Mouse (Mus musculus) gastrocnemius, adult 8-10 months (tissue): ENCODE data around the gene Mef2d. TPM values are rescaled to one million over a fixed set of nuclear protein-coding genes. Genes with fewer than 3 reads are reported as not detected.
A peak's percentile ranks its signal among the peaks of the same experiment; 100 is the strongest.

Source experiments
- DNase-seq, 2 experiments: peaks; one replicate each; pipeline ENCODE4 v3.0.0; 2022; ENCODE audit warnings: low spot score in 2 of 2
- total RNA-seq, 4 experiments: library from RNA; stranded (reverse); gene quantifications; 2 replicates each; pipeline ENCODE4 v1.2.4; 2022

Gene Mef2d
- total RNA-seq, 4 experiments from 2014 or later = 164 to 186 (median 172) TPM

GRCm38 (mm10) chr3:88136945-88137494, 5.2 kb upstream of the Mef2d start:
- DNase-seq = no peak

GRCm38 (mm10) chr3:88137821-88138220, 4.4 kb upstream of the Mef2d start:
- DNase-seq = no peak

GRCm38 (mm10) chr3:88138336-88139242, 3.6 kb upstream of the Mef2d start:
- peak; percentile 89 to 92 for DNase-seq

GRCm38 (mm10) chr3:88139243-88140177, 2.7 kb upstream of the Mef2d start:
- DNase-seq = no peak

DNA sequence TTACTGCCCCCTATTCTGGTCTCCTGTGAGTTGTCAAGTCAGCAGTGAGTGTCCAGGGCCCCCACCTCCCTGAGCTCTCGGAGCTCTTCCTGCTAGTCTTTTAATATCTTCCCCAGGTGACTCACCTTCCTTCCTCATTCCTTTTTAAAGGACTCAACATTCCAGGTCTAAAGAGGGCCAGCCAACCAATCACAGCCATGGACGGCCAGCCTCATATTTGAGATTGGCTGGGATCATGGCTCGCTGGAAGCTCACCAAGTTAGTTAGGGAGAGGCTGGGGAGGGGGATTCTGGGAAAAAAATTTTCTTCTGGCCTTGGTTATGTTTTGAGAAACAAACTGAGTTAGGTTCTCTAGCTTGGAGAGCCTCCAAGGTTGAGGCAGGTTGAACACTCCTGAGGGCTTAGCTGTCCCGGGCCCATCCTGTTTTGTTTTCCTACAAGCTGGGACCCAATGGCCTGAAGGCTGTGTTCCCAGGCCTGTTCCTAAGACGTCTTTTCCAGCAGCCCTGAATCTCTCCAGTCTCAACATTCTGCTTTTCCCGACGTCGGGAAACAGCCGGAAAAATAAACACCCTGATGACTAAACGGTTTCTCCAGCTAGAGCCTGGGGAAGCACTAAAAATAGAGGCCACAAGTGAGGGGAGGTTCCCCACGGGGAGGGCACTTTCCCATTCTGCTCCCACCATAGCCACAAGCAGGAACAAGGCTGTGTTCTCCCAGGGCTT, 1.8 kb upstream of the Mef2d start:
- no peak for DNase-seq

- no peak for DNase-seq
These were observed 1.2 kb upstream of the Mef2d start for GRCm38 (mm10) chr3:88140903-88141430.

DNA sequence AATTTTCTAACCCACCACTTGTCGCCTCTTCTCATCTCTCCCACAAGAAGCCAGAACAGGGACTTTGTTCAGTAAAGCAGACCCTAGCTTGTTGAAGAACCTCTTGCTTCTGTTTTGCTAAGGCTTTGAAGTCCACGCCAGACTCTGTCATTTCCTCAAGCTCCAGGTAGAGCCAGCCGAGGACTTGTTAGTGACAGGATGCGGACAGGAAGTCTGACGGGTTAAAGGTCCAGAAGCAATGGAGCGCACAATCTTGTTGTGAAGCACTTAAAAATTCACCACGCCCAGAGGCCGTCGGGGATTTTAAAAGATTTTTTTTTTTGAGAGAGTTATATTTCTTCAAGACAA, 759 bp upstream of the Mef2d start:
- DNase-seq = no peak

DNA sequence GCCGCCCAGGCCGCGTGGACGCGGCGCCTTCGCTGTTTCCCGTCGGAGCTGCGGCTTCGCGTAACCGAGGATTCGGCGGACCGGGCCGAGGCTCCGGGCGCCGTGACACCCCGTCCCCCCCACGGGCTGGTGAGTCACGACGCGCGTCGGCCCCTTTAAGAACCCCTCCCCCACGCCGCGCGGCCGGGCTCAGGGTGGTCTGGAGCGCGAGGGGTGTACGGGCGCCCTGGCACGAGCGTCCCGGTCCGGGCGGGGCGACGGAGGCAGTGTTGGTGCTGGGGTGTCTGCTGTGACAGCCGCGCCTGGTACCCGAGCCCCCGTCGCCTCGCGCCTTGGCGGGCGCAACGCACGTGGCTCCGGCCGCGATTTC, 359 bp downstream of the Mef2d start:
- no peak for DNase-seq

DNA sequence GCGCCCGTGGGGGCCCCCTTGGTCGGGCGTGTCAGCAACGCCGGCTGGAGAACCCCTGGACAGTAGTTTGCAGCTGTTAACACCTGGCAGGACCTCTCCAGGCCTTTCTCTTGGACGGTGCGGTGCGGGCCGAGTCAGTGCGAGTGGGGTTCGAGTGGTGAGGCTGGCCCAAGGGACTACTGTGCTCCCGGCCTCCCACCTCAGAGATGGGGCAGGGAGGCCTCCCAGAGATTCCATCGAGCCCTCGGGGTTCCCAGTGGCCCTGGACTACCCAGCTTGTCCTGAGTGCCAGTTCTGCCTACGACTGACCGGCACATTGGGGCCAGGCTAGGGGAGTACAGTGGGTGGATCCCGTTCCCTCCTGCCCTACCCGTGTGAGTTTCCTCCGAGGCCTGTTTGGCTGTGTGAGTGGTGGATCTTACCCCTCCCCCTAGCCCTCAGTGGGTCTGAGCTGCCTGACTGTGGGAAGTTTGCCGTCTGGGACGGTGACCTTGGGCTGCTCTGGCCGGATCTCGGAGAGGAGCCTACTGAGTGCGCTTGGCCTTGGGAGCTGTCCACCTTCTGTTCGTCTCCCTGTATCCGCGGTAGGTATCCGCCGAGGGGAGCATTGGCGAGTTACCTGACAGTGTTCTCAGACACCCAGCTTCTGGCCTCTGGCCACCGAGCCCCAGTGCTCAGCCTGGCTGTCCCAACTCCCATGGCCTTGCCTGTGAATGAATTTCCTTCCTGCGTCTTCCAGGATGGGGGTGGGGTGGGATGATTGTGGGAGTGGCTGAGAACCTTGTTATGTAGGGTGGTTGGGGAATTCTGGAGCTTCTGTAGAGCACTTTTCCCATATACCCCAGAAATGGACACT, 972 bp downstream of the Mef2d start:
- peak; percentile 63 to 66 for DNase-seq

DNA sequence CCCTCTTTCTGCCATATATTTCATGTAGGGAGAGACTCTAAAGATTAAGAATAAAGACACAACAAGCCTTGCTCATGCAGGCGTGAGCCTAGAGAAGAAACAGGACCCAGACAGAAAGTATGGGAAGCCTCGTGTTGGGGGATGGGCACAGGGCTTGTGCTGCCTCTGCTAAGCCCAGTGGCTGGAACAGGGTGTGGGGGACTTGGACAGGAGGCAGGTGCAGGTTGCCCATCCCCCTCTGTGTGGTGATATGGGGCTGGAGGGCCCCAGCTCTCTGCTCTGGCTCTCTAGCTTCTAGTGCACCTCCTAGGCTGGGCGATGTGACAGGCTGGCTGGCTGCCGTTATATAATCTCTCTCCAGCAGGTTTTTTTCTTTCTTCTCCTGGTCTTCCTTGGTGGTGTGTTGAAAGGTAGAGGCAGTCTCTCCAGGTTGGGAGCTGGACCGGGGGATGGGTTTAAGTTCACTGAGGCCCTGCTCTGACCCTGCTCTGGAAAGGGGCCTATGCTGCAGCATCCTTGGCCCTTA, 1.9 kb downstream of the Mef2d start:
- DNase-seq = peak; percentile 76 to 85

GRCm38 (mm10) chr3:88144648-88145410, 2.7 kb downstream of the Mef2d start:
- DNase-seq = no peak

DNA sequence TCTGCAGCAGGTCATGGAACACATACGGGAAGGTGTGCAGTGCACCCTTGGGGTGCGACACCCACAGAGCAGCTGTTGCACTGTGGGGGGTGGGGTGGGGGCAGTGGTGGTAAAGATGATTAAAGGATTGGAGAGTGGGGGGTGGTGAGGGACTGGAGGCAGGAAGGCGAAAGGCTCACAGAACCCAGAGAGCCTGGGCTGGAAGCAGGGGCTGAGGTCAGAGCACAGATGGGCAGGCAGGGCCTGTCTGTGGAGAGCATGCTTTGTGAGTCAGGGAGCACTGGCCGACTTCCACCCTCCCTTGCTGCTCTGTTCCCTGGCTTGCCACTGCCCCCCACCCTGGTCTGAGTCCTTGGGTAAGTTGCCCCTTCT, 3.2 kb downstream of the Mef2d start:
- DNase-seq = peak in 1 of 2 experiments; percentile 55

DNA sequence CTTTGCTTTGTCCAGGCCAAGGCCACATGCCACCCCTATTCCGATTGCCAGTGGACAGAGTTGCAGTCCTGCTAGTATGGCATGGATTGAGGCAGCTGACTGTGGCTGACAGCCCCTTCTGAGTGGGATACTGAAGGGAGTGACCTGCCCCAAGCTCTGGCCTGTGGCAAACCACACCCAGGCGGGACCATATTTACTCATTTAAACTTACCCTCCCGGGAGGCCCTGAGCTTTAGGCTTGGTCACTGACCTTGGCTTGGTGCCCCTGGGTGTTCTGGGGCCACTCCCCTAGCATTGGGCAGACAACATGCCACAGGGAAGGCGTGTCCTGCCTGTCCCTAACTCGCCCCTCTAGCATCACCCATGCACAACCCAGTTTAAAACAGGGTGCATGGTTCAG, 3.8 kb downstream of the Mef2d start:
- peak; percentile 62 to 68 for DNase-seq

DNA sequence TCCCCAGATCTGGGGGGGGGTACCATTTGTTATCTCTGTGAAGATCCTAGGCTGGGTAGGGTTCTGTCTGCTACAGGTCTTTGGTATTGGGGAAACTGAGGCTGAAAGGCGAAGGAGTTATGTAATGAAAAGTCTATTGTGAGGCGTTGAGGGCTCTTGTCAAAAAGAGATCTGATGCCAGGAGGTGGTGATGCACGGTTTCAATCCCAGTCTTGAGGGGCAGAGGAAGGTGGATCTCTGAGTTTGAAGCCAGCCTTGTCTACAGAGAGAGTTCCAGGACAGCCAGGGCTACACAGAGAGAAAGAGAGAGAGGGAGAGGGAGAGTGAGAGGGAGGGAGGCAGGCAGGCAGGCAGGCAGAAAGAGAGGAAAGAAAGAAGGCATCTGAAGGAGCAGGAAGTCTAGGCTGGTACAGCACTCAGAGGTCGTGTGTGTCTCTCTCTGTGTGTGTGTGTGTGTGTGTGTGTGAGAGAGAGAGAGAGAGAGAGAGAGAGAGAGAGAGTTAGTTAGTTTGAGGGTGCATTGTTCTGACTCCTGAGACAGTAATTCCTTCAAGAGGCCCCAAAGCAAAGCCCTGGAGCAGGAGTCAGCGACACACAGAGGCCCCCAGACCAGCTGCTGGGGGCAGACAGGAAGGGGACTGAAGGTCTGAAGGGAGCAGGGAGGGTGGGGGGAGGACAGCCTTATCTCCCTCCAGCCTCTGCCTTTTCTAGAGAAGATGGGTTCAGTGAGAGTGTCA, 4.4 kb downstream of the Mef2d start:
- DNase-seq = no peak

GRCm38 (mm10) chr3:88147444-88147843, 5.3 kb downstream of the Mef2d start:
- no peak for DNase-seq

- no peak for DNase-seq
These were observed 5.7 kb downstream of the Mef2d start for GRCm38 (mm10) chr3:88147866-88148265.

GRCm38 (mm10) chr3:88148354-88148753, 6.2 kb downstream of the Mef2d start:
- no peak for DNase-seq

- peak in 1 of 2 experiments; percentile 65 for DNase-seq
These were observed 6.8 kb downstream of the Mef2d start for GRCm38 (mm10) chr3:88148776-88149509.
